Mouse (Mus musculus) forebrain, embryonic 13.5 days (tissue): ENCODE measurements around the gene Stoml3. TPM values are rescaled to one million over a fixed set of nuclear protein-coding genes. Genes with fewer than 3 reads are reported as not detected.

ENCODE experiments used
- ATAC-seq: fragments of 200-750 bp; cut with Nextera tagmentation; 2 replicates; pipeline ENCODE4 v1.8.0; 2017
- H3K27ac ChIP-seq: fragments of 300-500 bp; sonication (generic); 2 replicates; pipeline ENCODE4 v1.5.1; 2015; ENCODE audit warnings: inconsistent platforms, mild to moderate bottlenecking, moderate library complexity
- H3K27me3 ChIP-seq: fragments of 300-500 bp; sonication (generic); 2 replicates; pipeline ENCODE4 v1.6.1; 2015; ENCODE audit warnings: mild to moderate bottlenecking, inconsistent platforms
- H3K36me3 ChIP-seq: fragments of 300-500 bp; sonication (generic); 2 replicates; pipeline ENCODE4 v1.6.1; 2015; ENCODE audit warnings: mild to moderate bottlenecking, inconsistent platforms; ENCODE audit not compliant: poor library complexity, severe bottlenecking
- H3K4me1 ChIP-seq: fragments of 300-500 bp; sonication (generic); 2 replicates; pipeline ENCODE4 v1.6.1; 2015; ENCODE audit warnings: inconsistent platforms
- H3K4me2 ChIP-seq: fragments of 300-500 bp; sonication (generic); 2 replicates; pipeline ENCODE4 v1.6.1; 2015; ENCODE audit warnings: inconsistent platforms, mild to moderate bottlenecking, moderate library complexity
- H3K4me3 ChIP-seq: fragments of 300-500 bp; sonication (generic); 2 replicates; pipeline ENCODE4 v1.5.1; 2015; ENCODE audit warnings: mild to moderate bottlenecking, inconsistent platforms
- H3K9ac ChIP-seq: fragments of 300-500 bp; sonication (generic); 2 replicates; pipeline ENCODE4 v1.6.1; 2015; ENCODE audit warnings: mild to moderate bottlenecking, inconsistent platforms
- H3K9me3 ChIP-seq: fragments of 300-500 bp; sonication (generic); replicated peaks from 2 replicates; pipeline ENCODE4 v1.6.1; 2016; ENCODE audit warnings: inconsistent platforms
- WGBS: fragments of 180-500 bp; shearing (Covaris S2); methylation state at CpG from one replicate; pipeline ENCODE4 v1.1.7; 2015; 5-methylcytosine and 5-hydroxymethylcytosine counted together
- polyA plus RNA-seq: library from polyadenylated mRNA; unstranded; fragments of >200 nt; fragmentation: Nextera tagmentation; extraction: Ambion mirVana; gene quantifications from 2 replicates; pipeline ENCODE4 v1.2.1, GENCODE M21; 2015

The Stoml3 gene
- polyA plus RNA-seq, 1 experiment from 2014 or later, result not detected

DNA sequence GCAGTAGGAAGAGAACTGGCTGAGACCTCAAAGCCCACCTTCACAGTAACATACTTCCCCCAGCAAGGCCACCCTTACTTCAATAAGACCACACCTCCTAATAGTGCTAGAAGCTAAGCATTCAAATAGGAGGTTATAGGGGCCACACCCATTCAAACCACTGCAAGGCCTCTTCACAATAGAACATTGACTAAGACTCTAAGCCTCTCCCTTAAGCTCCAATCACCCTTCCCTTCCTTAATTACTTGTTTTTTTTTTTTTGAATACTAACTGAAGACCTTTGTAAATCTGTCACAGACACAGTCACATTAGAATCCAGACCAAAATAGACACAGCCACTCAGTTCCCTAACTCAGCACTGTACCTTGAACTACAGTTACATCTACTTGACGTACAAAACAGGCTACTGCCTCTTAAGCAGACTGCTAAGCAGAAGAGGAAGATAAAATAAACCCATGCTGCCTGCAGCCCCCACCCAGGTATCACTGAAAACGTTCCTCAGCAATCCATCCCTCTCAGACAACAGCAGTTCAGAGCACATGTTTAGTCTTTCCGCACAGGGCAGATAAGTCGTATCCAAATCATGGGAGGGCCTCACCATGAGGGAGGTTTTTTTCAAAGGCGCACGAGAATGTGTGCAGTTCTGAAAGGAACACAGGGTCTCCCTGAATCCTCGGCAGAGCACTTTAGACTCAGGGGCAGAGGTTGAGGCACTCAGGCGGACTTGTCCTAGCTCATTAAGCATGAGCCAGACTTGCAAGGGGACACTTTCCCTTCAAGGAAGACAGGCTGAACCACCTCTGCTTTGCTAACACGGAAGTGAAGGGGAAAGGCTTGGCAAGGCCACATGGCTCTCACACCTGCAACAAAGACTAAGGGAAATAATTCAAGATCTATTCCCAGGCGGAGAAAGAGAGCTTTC is 66.8 kb downstream of the Stoml3 start:
- Histone ChIP-seq H3K9ac (no peak overlapping the region), H3K27ac (no peak overlapping the region), H3K9me3 (no peaks in the 10 kb centered on the region), H3K4me3 (no peak overlapping the region), H3K4me2 (no peak overlapping the region), H3K27me3 (no peaks in the 10 kb centered on the region), H3K36me3 (no peaks in the 10 kb centered on the region), H3K4me1 (no peaks in the 10 kb centered on the region)
- WGBS, result 37% methylated on average over 10 of the region's 10 CpGs
- no peak for ATAC-seq

- WGBS, result 83% methylated on average over 16 of the region's 16 CpGs
- no peak overlapping the region for H3K9ac ChIP-seq
- no peaks in the 10 kb centered on the region for H3K27me3 ChIP-seq
- no peak overlapping the region for H3K27ac ChIP-seq
- H3K36me3 ChIP-seq, result no peaks in the 10 kb centered on the region
- H3K4me2 ChIP-seq, result no peak overlapping the region
- no peaks in the 10 kb centered on the region for H3K9me3 ChIP-seq
- ATAC-seq, result no peak
- H3K4me1 ChIP-seq, result peaks cover 9% of the 10 kb centered on the region
- H3K4me3 ChIP-seq, result no peak overlapping the region
Measured at GRCm38 (mm10) chr3:53557388-53558214, 69.1 kb downstream of the Stoml3 start.

Other genes starting within 250 kb of the Stoml3 start
- gene Nhlrc3, start 25.3 kb upstream of the Stoml3 start, polyA plus RNA-seq, result 7.2 and 9.7 TPM in 2 replicates
- 28.8 and 32.9 TPM in 2 replicates for gene Proser1, start 25.0 kb upstream of the Stoml3 start, polyA plus RNA-seq
- gene Frem2, start 168.7 kb downstream of the Stoml3 start, polyA plus RNA-seq, result 0.62 and 0.86 TPM in 2 replicates